Mouse (Mus musculus) kidney, postnatal 0 days (tissue): ENCODE measurements around the gene Btnl10. TPM values are rescaled to one million over a fixed set of nuclear protein-coding genes. Genes with fewer than 3 reads are reported as not detected.

Experiments used
- ATAC-seq: fragments of 200-750 bp; cut with Nextera tagmentation; replicated peaks from 2 replicates; pipeline ENCODE4 v1.8.0; 2017; ENCODE audit warnings: low read depth, moderate number of reproducible peaks, moderate TSS enrichment, moderate library complexity; ENCODE audit not compliant: low FRiP score
- DNase-seq: peaks from one replicate; pipeline ENCODE4 v3.0.0-alpha.2; 2016; ENCODE audit warnings: low spot score
- H3K27ac ChIP-seq: fragments of 300-500 bp; sonication (generic); 2 replicates; pipeline ENCODE4 v1.5.1; 2014; ENCODE audit warnings: mild to moderate bottlenecking
- H3K27me3 ChIP-seq: fragments of 300-500 bp; sonication (generic); 2 replicates; pipeline ENCODE4 v1.6.1; 2014; ENCODE audit warnings: low read length, mixed read lengths; ENCODE audit not compliant: insufficient read depth
- H3K36me3 ChIP-seq: fragments of 300-500 bp; sonication (generic); 2 replicates; pipeline ENCODE4 v1.6.1; 2014; ENCODE audit warnings: low read length, mixed read lengths; ENCODE audit not compliant: insufficient read depth
- H3K4me1 ChIP-seq: fragments of 300-500 bp; sonication (generic); replicated peaks from 2 replicates; pipeline ENCODE4 v1.6.1; 2014; ENCODE audit warnings: antibody characterized with exemption, low read length, mixed read lengths; ENCODE audit not compliant: insufficient read depth
- H3K4me2 ChIP-seq: fragments of 300-500 bp; sonication (generic); 2 replicates; pipeline ENCODE4 v1.6.1; 2014; ENCODE audit warnings: mild to moderate bottlenecking, low read length, moderate library complexity, mixed read lengths
- H3K4me3 ChIP-seq: fragments of 300-500 bp; sonication (generic); replicated peaks from 2 replicates; pipeline ENCODE4 v1.5.1; 2014; ENCODE audit warnings: low read depth, low read length
- H3K9ac ChIP-seq: fragments of 300-500 bp; sonication (generic); 2 replicates; pipeline ENCODE4 v1.6.1; 2014; ENCODE audit warnings: low read depth, low read length
- H3K9me3 ChIP-seq: fragments of 300-500 bp; sonication (generic); replicated peaks from 2 replicates; pipeline ENCODE4 v1.6.1; 2016; ENCODE audit warnings: low read length, inconsistent platforms, mixed read lengths
- CTCF ChIP-seq: IDR thresholded peaks from 2 replicates; pipeline ENCODE4 v1.5.1; 2016; ENCODE audit warnings: antibody characterized with exemption, low read depth, mild to moderate bottlenecking, moderate library complexity
- WGBS: fragments of 180-500 bp; shearing (Covaris S2); extraction: QIAGEN DNeasy Blood & Tissue Kit; methylation state at CpG from one replicate; pipeline ENCODE4 v1.1.7; 2014; 5-methylcytosine and 5-hydroxymethylcytosine counted together
- polyA plus RNA-seq: library from polyadenylated mRNA; unstranded; fragments of >200 nt; fragmentation: Nextera tagmentation; extraction: Ambion mirVana; gene quantifications from 2 replicates; pipeline ENCODE4 v1.2.1, GENCODE M21; 2015

Btnl10 gene
- polyA plus RNA-seq, 1 experiment from 2014 or later: 0.16 TPM

GRCm38 (mm10) chr11:58954420-58955142, 36.9 kb downstream of the Btnl10 start, which contains the start of the genes Hist3h2a and Trim17:
Gene Hist3h2a, plus strand, starts transcription at chr11:58954685.
Gene Trim17, plus strand, starts transcription at chr11:58954685.
- TF ChIP-seq CTCF: peak; percentile 66
- H3K27ac ChIP-seq: peak within 1 kb of the TSS; percentile 97

GRCm38 (mm10) chr11:58955143-58955867, 37.6 kb downstream of the Btnl10 start:
- peak overlapping the region; percentile 76 for H3K4me3 ChIP-seq
- peak; percentile 82 for DNase-seq
- H3K9ac ChIP-seq: peak overlapping the region; percentile 87
- no peak; the same call in 1 of the 2 replicates for TF ChIP-seq CTCF
- peaks cover 10% of the 10 kb centered on the region; the same call in 1 of the 2 replicates for H3K4me1 ChIP-seq
- no peaks in the 10 kb centered on the region for H3K9me3 ChIP-seq
- WGBS: under 1% methylated on average over 20 of the region's 20 CpGs
- no peaks in the 10 kb centered on the region; the same call in 1 of the 2 replicates for H3K27me3 ChIP-seq
- H3K4me2 ChIP-seq: peak overlapping the region; percentile 66
- no peaks in the 10 kb centered on the region for H3K36me3 ChIP-seq
- ATAC-seq: no peak; the same call in 1 of the 2 replicates
- peak overlapping the region; percentile 97 for H3K27ac ChIP-seq

More at GRCm38 (mm10) chr11:58954420-58955142, 36.9 kb downstream of the Btnl10 start, which contains the start of the genes Hist3h2a and Trim17:
- Histone ChIP-seq H3K9me3 (no peaks in the 10 kb centered on the region), H3K27me3 (no peaks in the 10 kb centered on the region; the same call in 1 of the 2 replicates), H3K4me3 (peak within 1 kb of the TSS; percentile 76), H3K4me1 (peaks cover 10% of the 10 kb centered on the region; the same call in 1 of the 2 replicates), H3K36me3 (no peaks in the 10 kb centered on the region), H3K4me2 (peak within 1 kb of the TSS; percentile 66), H3K9ac (peak within 1 kb of the TSS; percentile 87)
- ATAC-seq (peak; percentile 92), DNase-seq (peak; percentile 99)
- WGBS: under 1% methylated on average over 49 of the region's 49 CpGs

- Histone ChIP-seq H3K9ac (peak overlapping the region; percentile 87), H3K36me3 (no peaks in the 10 kb centered on the region), H3K4me2 (peak overlapping the region; percentile 66), H3K4me3 (peak overlapping the region; percentile 76), H3K27ac (no peak overlapping the region; the same call in 1 of the 2 replicates), H3K4me1 (peaks cover 10% of the 10 kb centered on the region; the same call in 1 of the 2 replicates), H3K27me3 (no peaks in the 10 kb centered on the region), H3K9me3 (no peaks in the 10 kb centered on the region)
- WGBS: 16% methylated on average over 8 of the region's 8 CpGs
- no peak for TF ChIP-seq CTCF
- DNase-seq (no peak), ATAC-seq (no peak)
These were observed 38.2 kb downstream of the Btnl10 start for GRCm38 (mm10) chr11:58955868-58956257.

- Histone ChIP-seq H3K36me3 (no peaks in the 10 kb centered on the region), H3K4me2 (peak overlapping the region; percentile 66), H3K27me3 (no peaks in the 10 kb centered on the region), H3K9me3 (no peaks in the 10 kb centered on the region), H3K4me3 (no peak overlapping the region), H3K9ac (no peak overlapping the region), H3K4me1 (peaks cover 10% of the 10 kb centered on the region; the same call in 1 of the 2 replicates), H3K27ac (no peak overlapping the region)
- 72% methylated on average over 5 of the region's 5 CpGs for WGBS
- ATAC-seq (no peak), DNase-seq (no peak)
- TF ChIP-seq CTCF: no peak
These were observed 39.7 kb downstream of the Btnl10 start for GRCm38 (mm10) chr11:58957226-58957914.

GRCm38 (mm10) chr11:58958536-58958935, 40.8 kb downstream of the Btnl10 start:
- no peak overlapping the region for H3K4me2 ChIP-seq
- peaks cover 10% of the 10 kb centered on the region; the same call in 1 of the 2 replicates for H3K4me1 ChIP-seq
- H3K4me3 ChIP-seq: no peak overlapping the region
- H3K9ac ChIP-seq: no peak overlapping the region
- TF ChIP-seq CTCF: no peak
- no peaks in the 10 kb centered on the region for H3K36me3 ChIP-seq
- ATAC-seq (no peak), DNase-seq (no peak)
- H3K27me3 ChIP-seq: no peaks in the 10 kb centered on the region
- WGBS: 85% methylated on average over 6 of the region's 6 CpGs
- no peaks in the 10 kb centered on the region for H3K9me3 ChIP-seq
- H3K27ac ChIP-seq: no peak overlapping the region
